Mouse (Mus musculus): ENCODE measurements around the gene Adrm1.

DNA sequence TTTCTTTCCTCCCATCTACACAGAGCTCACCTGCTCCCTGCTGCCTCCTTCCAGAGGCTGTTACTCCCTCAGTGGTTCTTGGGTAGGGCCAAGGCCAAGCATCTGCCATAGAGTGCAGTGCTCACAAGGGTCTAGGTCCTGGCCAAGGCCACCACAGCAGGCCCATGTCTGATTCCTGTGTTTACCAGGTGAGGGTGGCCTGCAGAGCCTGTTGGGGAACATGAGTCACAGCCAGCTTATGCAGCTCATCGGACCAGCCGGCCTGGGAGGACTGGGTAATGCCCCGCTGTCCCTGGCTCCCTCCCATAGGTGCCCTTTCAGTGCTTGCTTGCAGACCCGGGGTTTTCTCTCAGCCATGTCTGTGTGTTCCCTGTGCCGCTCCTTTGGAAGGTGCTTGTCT, 2.8 kb downstream of the Adrm1 start:
- TF ChIP-seq POLR2A (IDR thresholded peaks at IDR 0.05; ENCODE audit: borderline replicate concordance, low read depth, low read length): no peak
- TF ChIP-seq CTCF (IDR thresholded peaks at IDR 0.05; ENCODE audit: low read depth, low read length): no peak
